Mouse (Mus musculus) forebrain, embryonic 16.5 days (tissue): ENCODE measurements around the gene Gm7942. TPM values are rescaled to one million over a fixed set of nuclear protein-coding genes. Genes with fewer than 3 reads are reported as not detected.
"Not testable (repeated sequence)": the region's sequence is repeated elsewhere in the genome, so short reads cannot be mapped to it uniquely, and the experiment has no call there.

ENCODE experiments used
- ATAC-seq: fragments of 200-750 bp; cut with Nextera tagmentation; 2 replicates; pipeline ENCODE4 v1.8.0; 2017; ENCODE audit warnings: mild to moderate bottlenecking, moderate library complexity
- H3K27ac ChIP-seq: fragments of 300-500 bp; sonication (generic); 2 replicates; pipeline ENCODE4 v1.5.1; 2014; ENCODE audit warnings: low read length, control low read depth
- H3K27me3 ChIP-seq: fragments of 300-500 bp; sonication (generic); replicated peaks from 2 replicates; pipeline ENCODE4 v1.6.1; 2014; ENCODE audit warnings: low read length; ENCODE audit not compliant: control insufficient read depth, insufficient read depth
- H3K36me3 ChIP-seq: fragments of 300-500 bp; sonication (generic); 2 replicates; pipeline ENCODE4 v1.6.1; 2014; ENCODE audit not compliant: control insufficient read depth, insufficient read depth
- H3K4me1 ChIP-seq: fragments of 300-500 bp; sonication (generic); replicated peaks from 2 replicates; pipeline ENCODE4 v1.6.1; 2014; ENCODE audit warnings: low read length; ENCODE audit not compliant: control insufficient read depth, insufficient read depth
- H3K4me2 ChIP-seq: fragments of 300-500 bp; sonication (generic); 2 replicates; pipeline ENCODE4 v1.6.1; 2014; ENCODE audit warnings: mild to moderate bottlenecking, low read length, control low read depth
- H3K4me3 ChIP-seq: fragments of 300-500 bp; sonication (generic); replicated peaks from 2 replicates; pipeline ENCODE4 v1.5.1; 2014; ENCODE audit warnings: mild to moderate bottlenecking, low read length, control low read depth
- H3K9ac ChIP-seq: fragments of 300-500 bp; sonication (generic); replicated peaks from 2 replicates; pipeline ENCODE4 v1.6.1; 2014; ENCODE audit warnings: low read depth, low read length, control low read depth
- H3K9me3 ChIP-seq: fragments of 300-500 bp; sonication (generic); 2 replicates; pipeline ENCODE4 v1.6.1; 2016; ENCODE audit warnings: low read length; ENCODE audit not compliant: control insufficient read depth
- WGBS: fragments of 180-500 bp; shearing (Covaris S2); extraction: QIAGEN DNeasy Blood & Tissue Kit; methylation state at CpG from one replicate; pipeline ENCODE4 v1.1.7; 2014; 5-methylcytosine and 5-hydroxymethylcytosine counted together
- polyA plus RNA-seq: library from polyadenylated mRNA; unstranded; fragments of >200 nt; fragmentation: Nextera tagmentation; extraction: Ambion mirVana; gene quantifications from 2 replicates; pipeline ENCODE4 v1.2.1, GENCODE M21; 2015

The Gm7942 gene
- polyA plus RNA-seq = not detected in 2 replicates

- H3K4me1 ChIP-seq, H3K9me3 ChIP-seq, H3K36me3 ChIP-seq, ATAC-seq, H3K27ac ChIP-seq, H3K27me3 ChIP-seq, H3K4me3 ChIP-seq, H3K9ac ChIP-seq, H3K4me2 ChIP-seq: not testable (repeated sequence)
- WGBS = no CpG with 5 or more reads among the region's 3 CpGs
Observed at GRCm38 (mm10) chr5:95106638-95107037, at the start of gene Gm7942. Gene Gm7942, plus strand, starts transcription at chr5:95106938.

Other genes starting within 250 kb of the Gm7942 start
- gene Gm3183, start 241.5 kb upstream of the Gm7942 start, polyA plus RNA-seq = not detected in 2 replicates
- not detected in 2 replicates for gene Gm6367, start 118.3 kb upstream of the Gm7942 start, polyA plus RNA-seq
- gene Gm16513, start 75.7 kb downstream of the Gm7942 start, polyA plus RNA-seq = not detected in 2 replicates
- gene Gm10424, start 165.8 kb downstream of the Gm7942 start, polyA plus RNA-seq = not detected in 2 replicates
- not detected in 2 replicates for gene Gm3259, start 199.0 kb downstream of the Gm7942 start, polyA plus RNA-seq